Mouse (Mus musculus) G1E (cell line): ENCODE measurements around the gene Atp6v0e.

ENCODE experiments used
- CTCF ChIP-seq: IDR thresholded peaks from 2 replicates; pipeline ENCODE4 v1.5.1; 2012; ENCODE audit warnings: low read depth, low read length, inconsistent platforms, mixed read lengths
- GATA1 ChIP-seq: IDR thresholded peaks from 2 replicates; pipeline ENCODE4 v1.6.1; 2012; ENCODE audit warnings: borderline replicate concordance, low read length, inconsistent platforms, mixed read lengths
- TAL1 ChIP-seq: conservative IDR thresholded peaks from 2 replicates; pipeline ENCODE4 v1.6.1; 2012; ENCODE audit warnings: low read depth, low read length, inconsistent platforms, mixed read lengths

DNA sequence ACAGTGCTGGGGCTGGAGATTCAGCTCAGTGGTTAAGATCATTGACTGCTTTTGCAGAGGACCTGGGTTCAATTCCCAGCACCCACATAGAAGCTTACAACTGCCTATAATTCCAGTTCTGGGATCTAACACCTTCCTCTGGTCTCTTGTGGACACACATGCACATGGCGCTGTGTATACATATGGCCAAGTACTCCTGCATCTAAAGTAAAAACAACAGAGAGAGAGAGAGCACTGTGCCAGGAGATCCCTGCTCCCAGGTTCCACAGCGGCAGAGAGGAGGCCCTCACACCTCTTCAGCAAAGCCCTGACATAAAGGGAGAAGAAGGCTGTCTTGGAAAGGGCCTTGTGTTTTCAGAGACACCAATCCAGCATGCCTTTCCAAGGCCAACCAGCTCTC lies 19.0 kb upstream of the Atp6v0e start:
- TF ChIP-seq CTCF (no peak), GATA1 (no peak), TAL1 (no peak)
